Mouse (Mus musculus) C2C12 (cell line): Measurements from ENCODE around the gene Gatad2a. TPM values are rescaled to one million over a fixed set of nuclear protein-coding genes. Genes with fewer than 3 reads are reported as not detected.
"Not testable (repeated sequence)": the region's sequence is repeated elsewhere in the genome, so short reads cannot be mapped to it uniquely, and the experiment has no call there.

Source experiments
- H3K27me3 ChIP-seq: one replicate; pipeline ENCODE4 v1.6.1; 2011; ENCODE audit not compliant: control insufficient read depth, insufficient read depth, insufficient read length
- H3K36me3 ChIP-seq: one replicate; pipeline ENCODE4 v1.6.1; 2011; ENCODE audit not compliant: control insufficient read depth, insufficient read depth
- H3K4me3 ChIP-seq: one replicate; pipeline ENCODE4 v1.5.1; 2011; ENCODE audit warnings: mild to moderate bottlenecking, control low read depth; ENCODE audit not compliant: poor library complexity, insufficient read depth, severe bottlenecking
- H3K79me2 ChIP-seq: one replicate; pipeline ENCODE4 v1.6.1; 2011; ENCODE audit not compliant: control insufficient read depth, insufficient read depth
- H3K79me3 ChIP-seq: one replicate; pipeline ENCODE4 v1.6.1; 2011; ENCODE audit warnings: low read depth, control low read depth
- H3ac ChIP-seq: one replicate; pipeline ENCODE3; 2011; ENCODE audit warnings: low read depth; ENCODE audit not compliant: control insufficient read depth, insufficient read length
- CEBPB ChIP-seq: IDR thresholded peaks from one replicate; pipeline ENCODE4 v1.6.1; 2011; ENCODE audit warnings: low read depth, mild to moderate bottlenecking, control low read depth, moderate library complexity
- CTCF ChIP-seq: IDR thresholded peaks from one replicate; pipeline ENCODE4 v1.5.1; 2011; ENCODE audit not compliant: control insufficient read depth, insufficient read depth, insufficient read length
- FOSL1 ChIP-seq: IDR thresholded peaks from one replicate; pipeline ENCODE4 v1.8.0; 2011; ENCODE audit warnings: mild to moderate bottlenecking, low read length; ENCODE audit not compliant: poor library complexity, insufficient read depth, severe bottlenecking
- MAX ChIP-seq: IDR thresholded peaks from one replicate; pipeline ENCODE4 v1.6.1; 2011; ENCODE audit warnings: mild to moderate bottlenecking, control low read depth
- MYOD1 ChIP-seq: IDR thresholded peaks from one replicate; pipeline ENCODE4 v1.6.1; 2011; ENCODE audit warnings: low read depth; ENCODE audit not compliant: control insufficient read depth, insufficient read length
- MYOG ChIP-seq: IDR thresholded peaks from one replicate; pipeline ENCODE4 v1.6.1; 2011; ENCODE audit not compliant: control insufficient read depth, insufficient read length; ENCODE audit errors: extremely low read depth
- USF1 ChIP-seq: IDR thresholded peaks from one replicate; pipeline ENCODE4 v1.6.1; 2011; ENCODE audit warnings: low read depth, mild to moderate bottlenecking, control low read depth, moderate library complexity
- polyA plus RNA-seq: library from polyadenylated mRNA; unstranded; fragments of >200 nt; fragmentation: generic; extraction: Trizol; gene quantifications from one replicate; pipeline ENCODE4 v1.2.1, GENCODE M21; 2012; ENCODE audit warnings: missing spikeins

Gene Gatad2a
- polyA plus RNA-seq, 1 experiment: 59.3 TPM

- no peak for TF ChIP-seq MYOD1
- TF ChIP-seq USF1: no peak
- TF ChIP-seq MAX: no peak
- no peak for TF ChIP-seq CEBPB
- no peak for TF ChIP-seq MYOG
- no peak for TF ChIP-seq FOSL1
- TF ChIP-seq CTCF: no peak
- Histone ChIP-seq H3K79me3 (peaks cover 11% of the 10 kb centered on the region), H3K79me2 (peaks cover 16% of the 10 kb centered on the region)
Measured at GRCm38 (mm10) chr8:69999236-69999635, 3.1 kb upstream of the Gatad2a start.

DNA sequence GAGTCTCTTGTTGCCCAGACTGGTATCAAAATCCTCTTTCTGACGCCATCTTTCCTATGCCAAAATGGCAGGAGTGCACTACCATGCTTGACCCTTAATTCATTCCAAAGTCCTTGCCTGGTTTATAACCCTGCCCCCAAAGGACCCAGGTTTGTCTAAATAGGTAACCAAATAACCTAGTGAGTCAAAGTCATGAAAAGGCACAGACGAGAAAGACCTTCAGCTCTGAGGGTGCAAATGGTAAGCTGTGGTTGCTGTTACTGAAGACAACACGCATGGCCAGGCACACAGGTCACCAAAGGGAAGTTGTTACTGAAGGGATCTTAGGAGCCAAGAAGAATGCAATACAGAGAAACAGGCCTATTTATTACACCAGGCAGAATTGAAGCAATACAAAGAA, 2.5 kb upstream of the Gatad2a start:
- no peak overlapping the region for H3K4me3 ChIP-seq

More at GRCm38 (mm10) chr8:69999236-69999635, 3.1 kb upstream of the Gatad2a start:
- H3ac ChIP-seq: no peak overlapping the region
- no peak overlapping the region for H3K4me3 ChIP-seq
- H3K36me3 ChIP-seq: no peaks in the 10 kb centered on the region
- H3K27me3 ChIP-seq: no peaks in the 10 kb centered on the region

GRCm38 (mm10) chr8:69996589-69997285, 553 bp upstream of the Gatad2a start:
- H3K27me3 ChIP-seq: no peaks in the 10 kb centered on the region
- H3K4me3 ChIP-seq: peak overlapping the region; percentile 32
- peaks cover 6% of the 10 kb centered on the region for H3K36me3 ChIP-seq
- peak overlapping the region; percentile 83 for H3ac ChIP-seq
- peaks cover 41% of the 10 kb centered on the region for H3K79me2 ChIP-seq
- peaks cover 26% of the 10 kb centered on the region for H3K79me3 ChIP-seq
- TF ChIP-seq MAX (peak; percentile 4), FOSL1 (no peak), MYOD1 (no peak)

More for the DNA sequence above, 2.5 kb upstream of the Gatad2a start:
- H3K79me3 ChIP-seq: peaks cover 16% of the 10 kb centered on the region
- no peak overlapping the region for H3ac ChIP-seq
- no peaks in the 10 kb centered on the region for H3K36me3 ChIP-seq
- no peaks in the 10 kb centered on the region for H3K27me3 ChIP-seq
- TF ChIP-seq MYOD1 (no peak), FOSL1 (no peak), CTCF (no peak), CEBPB (no peak), MAX (no peak), USF1 (no peak)
- peaks cover 22% of the 10 kb centered on the region for H3K79me2 ChIP-seq

GRCm38 (mm10) chr8:69995422-69995775, 785 bp downstream of the Gatad2a start:
- Histone ChIP-seq H3ac (peak overlapping the region; percentile 84), H3K4me3 (peak overlapping the region; percentile 78), H3K36me3 (peaks cover 6% of the 10 kb centered on the region), H3K79me3 (peaks cover 30% of the 10 kb centered on the region), H3K27me3 (no peaks in the 10 kb centered on the region), H3K79me2 (peaks cover 55% of the 10 kb centered on the region)
- TF ChIP-seq FOSL1 (no peak), MAX (no peak), USF1 (no peak), CEBPB (no peak), MYOD1 (no peak), MYOG (no peak), CTCF (no peak)

GRCm38 (mm10) chr8:69988936-69989335, 7.2 kb downstream of the Gatad2a start:
- not testable (repeated sequence) for H3ac ChIP-seq, H3K4me3 ChIP-seq, H3K36me3 ChIP-seq, H3K27me3 ChIP-seq
- peaks cover 78% of the 10 kb centered on the region for H3K79me2 ChIP-seq
- peaks cover 24% of the 10 kb centered on the region for H3K79me3 ChIP-seq

- Histone ChIP-seq H3K4me3 (no peak overlapping the region), H3K27me3 (no peaks in the 10 kb centered on the region), H3K36me3 (peaks cover 6% of the 10 kb centered on the region), H3ac (no peak overlapping the region), H3K79me3 (peaks cover 16% of the 10 kb centered on the region), H3K79me2 (peaks cover 68% of the 10 kb centered on the region)
- TF ChIP-seq MYOD1: no peak
- no peak for TF ChIP-seq MAX
- no peak for TF ChIP-seq CEBPB
- TF ChIP-seq CTCF: no peak
- no peak for TF ChIP-seq USF1
- TF ChIP-seq FOSL1: no peak
- TF ChIP-seq MYOG: no peak
Measured at GRCm38 (mm10) chr8:69987744-69988143, 8.4 kb downstream of the Gatad2a start.
